Mouse (Mus musculus): ENCODE measurements around the gene Asic2.

DNA sequence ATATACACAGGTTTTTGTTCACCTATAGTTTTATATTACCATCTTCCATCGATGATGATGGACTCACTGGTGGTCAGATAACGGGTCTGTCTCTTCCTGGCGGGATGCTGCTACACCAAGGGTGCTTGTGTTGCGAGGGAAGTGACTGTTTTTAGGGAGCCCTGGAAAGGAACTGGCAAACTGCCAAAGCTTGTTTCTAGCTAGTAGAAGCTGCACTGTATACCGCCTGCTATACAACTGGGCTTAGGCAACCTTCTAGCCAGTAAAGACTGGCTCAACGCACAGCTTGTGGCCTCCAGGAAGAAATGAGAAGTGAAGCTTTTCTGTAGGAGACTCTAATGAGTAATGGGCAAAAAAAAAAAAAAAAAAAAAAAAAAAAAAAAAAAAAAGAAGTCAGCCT is 1012.3 kb downstream of the Asic2 start:
- no peak for TF ChIP-seq POLR2A (IDR thresholded peaks at IDR 0.05; ENCODE audit: borderline replicate concordance, insufficient read depth, low read length)
- no peak for TF ChIP-seq CTCF (IDR thresholded peaks at IDR 0.05; ENCODE audit: borderline replicate concordance, insufficient read depth, low read depth, low read length)
